ENCODE assay signal across 8 mouse cellular contexts in genomic region chr8:70833018-70833482, GRCm38 (mm10). TPM values are rescaled to one million over a fixed set of nuclear protein-coding genes. Genes with fewer than 3 reads are reported as not detected.
DNase-seq lines count a peak whose midpoint lies in the region; ATAC-seq and TF ChIP-seq lines count a peak whose summit lies in the region.

No protein-coding gene starts in this region.

- no peaks in the 10 kb centered on the region for H3K36me3 ChIP-seq in thymus, adult 2 months (ENCODE audit: control insufficient read depth, insufficient read depth, low read length)
- H3K36me3 ChIP-seq in liver, postnatal 0 days (replicated peaks; ENCODE audit: insufficient read depth, low read length), result peaks cover 15% of the 10 kb centered on the region

- H3K4me2 ChIP-seq in liver, postnatal 0 days (ENCODE audit: low read depth, low read length), result no peak overlapping the region

- no peaks in the 10 kb centered on the region for H3K9me3 ChIP-seq in liver, postnatal 0 days (ENCODE audit: low read length)

- H3K4me1 ChIP-seq in thymus, adult 2 months (replicated peaks; ENCODE audit: control insufficient read depth, insufficient read depth, low read length), result peaks cover 17% of the 10 kb centered on the region
- H3K4me1 ChIP-seq in liver, postnatal 0 days (ENCODE audit: insufficient read depth), result peaks cover 11% of the 10 kb centered on the region

- peak; percentile 59 to 72 for DNase-seq in adrenal gland, adult (ENCODE audit: inconsistent age in 2 of 2, low spot score in 1 of 2)
- DNase-seq in adrenal gland, postnatal 10 days, result no peak
- DNase-seq in thymus, postnatal 0 days (ENCODE audit: low spot score), result peak; percentile 72
- DNase-seq in thymus, adult 2 months, result no peak
- no peak for DNase-seq in liver, postnatal 0 days
- DNase-seq in thymus, postnatal 25 days, result peak; percentile 48
- DNase-seq in right cerebral cortex, postnatal 4 days, result no peak
- DNase-seq in left cerebral cortex, postnatal 4 days, result no peak

- ATAC-seq in liver, postnatal 0 days, result 0 out of 2 replicates have a peak, but pooled peaks have one; percentile 18

- no peak for TF ChIP-seq POLR2A in thymus, adult 2 months (IDR thresholded peaks at IDR 0.05; ENCODE audit: control insufficient read depth, extremely low read depth, insufficient read depth, low read length, poor library complexity)

- H3K9ac ChIP-seq in liver, postnatal 0 days (replicated peaks), result no peak overlapping the region

- intact Hi-C loops in left cerebral cortex, postnatal 4 days (cut with DNase I), result no loop called here

- H3K4me3 ChIP-seq in thymus, adult 2 months (ENCODE audit: control insufficient read depth, insufficient read depth, low read length), result no peak overlapping the region
- no peak overlapping the region for H3K4me3 ChIP-seq in liver, postnatal 0 days (ENCODE audit: low read depth, low read length)

- WGBS in thymus, adult 2 months, result 19% methylated on average over 9 of the region's 9 CpGs
- 33% methylated on average over 9 of the region's 9 CpGs for WGBS in liver, postnatal 0 days (ENCODE audit: insufficient replicate concordance)

- no peak overlapping the region for H3K27ac ChIP-seq in thymus, adult 2 months (ENCODE audit: control insufficient read depth, insufficient read depth, low read length)
- 0 out of 2 replicates have a peak overlapping the region, but pooled peaks have one; percentile 34 for H3K27ac ChIP-seq in liver, postnatal 0 days (ENCODE audit: low read depth)

- no peaks in the 10 kb centered on the region for H3K27me3 ChIP-seq in thymus, adult 2 months (ENCODE audit: control insufficient read depth, insufficient read depth, low read length)
- no peaks in the 10 kb centered on the region for H3K27me3 ChIP-seq in liver, postnatal 0 days (ENCODE audit: insufficient read depth, low read length)

- no peak for TF ChIP-seq CTCF in thymus, adult 2 months (IDR thresholded peaks at IDR 0.05; ENCODE audit: borderline replicate concordance, control insufficient read depth, extremely low read depth, insufficient read depth, low read length, poor library complexity)
- TF ChIP-seq CTCF in liver, postnatal 0 days (IDR thresholded peaks at IDR 0.05; ENCODE audit: low read depth), result no peak

- TF ChIP-seq EP300 in liver, postnatal 0 days (IDR thresholded peaks at IDR 0.05; ENCODE audit: low read depth), result no peak

RNA-seq across cellular contexts. Expression of gene Arrdc2, which starts 6.5 kb away (rescaled TPM):
- 10 to 100 TPM; 11.2 to 13.8 TPM for total RNA-seq in adrenal gland, postnatal 10 days (2021)
- 11.0 and 11.4 TPM in 2 replicates for polyA plus RNA-seq in thymus, postnatal 0 days (2015; fragmentation: Nextera tagmentation; extraction: Ambion mirVana)
- 75.4 and 77.4 TPM in 2 replicates for polyA plus RNA-seq in thymus, adult 2 months (2012; rRNA removed)
- 6.1 and 6.2 TPM in 2 replicates for polyA plus RNA-seq in liver, postnatal 0 days (2015; fragmentation: Nextera tagmentation; extraction: Ambion mirVana)
- total RNA-seq in left cerebral cortex, postnatal 4 days (2021), result 10 to 100 TPM; 13.0 to 14.9 TPM

RNA-seq across cellular contexts. Expression of gene Il12rb1, which starts 24.8 kb away (rescaled TPM):
- total RNA-seq in adrenal gland, postnatal 10 days (2021), result under 1 TPM; 0.67 to 0.87 TPM
- polyA plus RNA-seq in thymus, postnatal 0 days (2015; fragmentation: Nextera tagmentation; extraction: Ambion mirVana), result 16.2 TPM in 2 replicates
- 48.6 and 53.4 TPM in 2 replicates for polyA plus RNA-seq in thymus, adult 2 months (2012; rRNA removed)
- polyA plus RNA-seq in liver, postnatal 0 days (2015; fragmentation: Nextera tagmentation; extraction: Ambion mirVana), result 0.19 and 0.25 TPM in 2 replicates
- total RNA-seq in left cerebral cortex, postnatal 4 days (2021), result under 1 TPM; 0.20 to 0.22 TPM

RNA-seq across cellular contexts. Expression of gene Mast3, which starts 28.2 kb away (rescaled TPM):
- 10 to 100 TPM; 17.7 to 22.8 TPM for total RNA-seq in adrenal gland, postnatal 10 days (2021)
- polyA plus RNA-seq in thymus, postnatal 0 days (2015; fragmentation: Nextera tagmentation; extraction: Ambion mirVana), result 37.2 and 37.3 TPM in 2 replicates
- polyA plus RNA-seq in thymus, adult 2 months (2012; rRNA removed), result 615 and 696 TPM in 2 replicates
- polyA plus RNA-seq in liver, postnatal 0 days (2015; fragmentation: Nextera tagmentation; extraction: Ambion mirVana), result 5.2 and 6.0 TPM in 2 replicates
- total RNA-seq in left cerebral cortex, postnatal 4 days (2021), result 10 to 100 TPM; 78.2 to 86.3 TPM

RNA-seq across cellular contexts. Expression of gene Kcnn1, which starts 30.0 kb away (rescaled TPM):
- 1 to 10 TPM; 3.0 to 3.1 TPM for total RNA-seq in adrenal gland, postnatal 10 days (2021)
- 0.36 and 0.85 TPM in 2 replicates for polyA plus RNA-seq in thymus, postnatal 0 days (2015; fragmentation: Nextera tagmentation; extraction: Ambion mirVana)
- polyA plus RNA-seq in thymus, adult 2 months (2012; rRNA removed), result 4.2 and 6.4 TPM in 2 replicates
- polyA plus RNA-seq in liver, postnatal 0 days (2015; fragmentation: Nextera tagmentation; extraction: Ambion mirVana), result 0.19 and 0.45 TPM in 2 replicates
- total RNA-seq in left cerebral cortex, postnatal 4 days (2021), result 10 to 100 TPM; 29.6 to 48.2 TPM

RNA-seq across cellular contexts. Expression of gene Ccdc124, which starts 40.7 kb away (rescaled TPM):
- 10 to 100 TPM; 42.0 to 42.6 TPM for total RNA-seq in adrenal gland, postnatal 10 days (2021)
- polyA plus RNA-seq in thymus, postnatal 0 days (2015; fragmentation: Nextera tagmentation; extraction: Ambion mirVana), result 93.8 and 98.6 TPM in 2 replicates
- 51.8 and 53.4 TPM in 2 replicates for polyA plus RNA-seq in thymus, adult 2 months (2012; rRNA removed)
- polyA plus RNA-seq in liver, postnatal 0 days (2015; fragmentation: Nextera tagmentation; extraction: Ambion mirVana), result 34.3 and 37.9 TPM in 2 replicates
- 10 to 100 TPM; 86.2 to 89.3 TPM for total RNA-seq in left cerebral cortex, postnatal 4 days (2021)

Comparison
In these comparisons a context has a peak if more than half of its experiments do, and no peak if none do; other contexts are left out.
1. DNase-seq: peak in adrenal gland, adult (2 of 2), thymus, postnatal 0 days (single experiment) and thymus, postnatal 25 days (single experiment); none in adrenal gland, postnatal 10 days (single experiment), thymus, adult 2 months (single experiment), liver, postnatal 0 days (single experiment), right cerebral cortex, postnatal 4 days (single experiment) and left cerebral cortex, postnatal 4 days (single experiment).
2. RNA of gene Mast3, which starts 28.2 kb away (polyA plus RNA-seq): 615 to 696 TPM in thymus, adult 2 months; 37.2 to 37.3 TPM in thymus, postnatal 0 days and 5.2 to 6.0 TPM in liver, postnatal 0 days; every median in the first group is over 10 times any median in the second.
3. RNA of gene Il12rb1, which starts 24.8 kb away (polyA plus RNA-seq): 48.6 to 53.4 TPM in thymus, adult 2 months and 16.2 TPM in thymus, postnatal 0 days; 0.19 to 0.25 TPM in liver, postnatal 0 days; every median in the first group is over 10 times any median in the second.